Mouse (Mus musculus) embryo, embryonic 10 days (tissue): ENCODE results near the gene Borcs6.

Experiments used
- DNase-seq: peaks from one replicate; pipeline ENCODE4 v3.0.0-alpha.2; 2015; ENCODE audit warnings: low spot score

Gene Borcs6

GRCm38 (mm10) chr11:69102403-69102725 lies 42.8 kb downstream of the Borcs6 start:
- no peak for DNase-seq

GRCm38 (mm10) chr11:69103121-69103520 lies 43.6 kb downstream of the Borcs6 start:
- no peak for DNase-seq

- DNase-seq = no peak
Measured at GRCm38 (mm10) chr11:69103531-69104435, 44.3 kb downstream of the Borcs6 start.

- no peak for DNase-seq
Measured at GRCm38 (mm10) chr11:69104487-69104886, 45.0 kb downstream of the Borcs6 start.

GRCm38 (mm10) chr11:69105227-69105626 lies 45.7 kb downstream of the Borcs6 start:
- no peak for DNase-seq

GRCm38 (mm10) chr11:69105796-69106195 lies 46.3 kb downstream of the Borcs6 start:
- DNase-seq = no peak

GRCm38 (mm10) chr11:69106299-69106698 lies 46.8 kb downstream of the Borcs6 start:
- DNase-seq = no peak

- DNase-seq = no peak
Measured at GRCm38 (mm10) chr11:69106842-69107241, 47.3 kb downstream of the Borcs6 start.

- DNase-seq = no peak
Measured at GRCm38 (mm10) chr11:69107676-69108075, 48.2 kb downstream of the Borcs6 start.

GRCm38 (mm10) chr11:69108223-69108622 lies 48.7 kb downstream of the Borcs6 start:
- no peak for DNase-seq

GRCm38 (mm10) chr11:69109032-69109900 lies 49.7 kb downstream of the Borcs6 start:
- no peak for DNase-seq

GRCm38 (mm10) chr11:69110319-69111046 lies 51.0 kb downstream of the Borcs6 start:
- DNase-seq = peak; percentile 96
